9 mouse cellular contexts compared by ENCODE assay signal in the genomic region with DNA sequence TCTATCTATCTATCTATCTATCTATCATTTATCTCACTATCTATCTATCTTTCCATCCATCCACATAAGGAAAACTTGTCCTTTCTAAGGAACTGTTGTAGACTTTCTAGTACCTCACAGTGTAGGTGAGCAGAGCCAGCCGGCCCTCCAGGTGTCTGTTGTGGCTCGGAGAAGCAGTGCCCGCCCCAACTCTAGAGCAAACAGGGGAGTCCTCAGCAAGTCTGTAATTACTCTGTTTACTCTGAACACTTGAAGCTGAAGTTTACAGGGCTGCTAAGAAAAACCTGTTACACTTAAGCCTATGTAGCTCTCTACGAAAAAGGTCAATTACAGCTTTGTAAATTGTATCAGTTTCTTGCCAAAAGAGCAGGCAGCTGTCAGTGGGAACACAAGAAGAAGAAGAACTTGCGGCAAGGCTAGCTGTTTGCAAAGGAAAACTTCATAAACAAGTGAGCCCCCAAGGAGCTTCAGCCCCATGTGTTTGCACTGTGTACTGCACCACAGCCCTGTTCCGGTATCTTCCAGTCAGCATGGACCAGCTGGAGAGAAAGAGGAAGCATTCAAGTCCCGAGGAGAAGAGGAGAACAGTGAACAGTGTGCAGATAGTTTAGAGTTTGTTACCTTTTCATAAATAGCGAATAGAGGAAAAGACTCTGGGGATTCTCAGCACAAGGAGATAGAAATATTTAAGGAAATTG.
A peak's percentile ranks its signal among the peaks of the same experiment; 100 is the strongest.
DNase-seq lines count a peak whose midpoint lies in the region; ATAC-seq and TF ChIP-seq lines count a peak whose summit lies in the region.
"Had no signal": no experiment of that assay in that cellular context is flagged by ENCODE, and none has a peak within 500 bp of the region (broad histone marks: within the 10 kb centered on the region; RNA-seq: fewer than 3 reads in every experiment).

No protein-coding gene starts in this region.

- WGBS in kidney, postnatal 0 days, result 69% methylated on average over 8 of the region's 8 CpGs
- WGBS in midbrain, embryonic 16.5 days, result 86% methylated on average over 8 of the region's 8 CpGs

- H3K27me3 ChIP-seq in kidney, postnatal 0 days (ENCODE audit: insufficient read depth, low read length), result no peaks in the 10 kb centered on the region
- no peaks in the 10 kb centered on the region for H3K27me3 ChIP-seq in midbrain, embryonic 16.5 days (ENCODE audit: control insufficient read depth, insufficient read depth, low read depth, low read length)
- H3K27me3 ChIP-seq: heart, embryonic 15.5 days had no signal

- no peak overlapping the region for H3K9ac ChIP-seq in kidney, postnatal 0 days (ENCODE audit: low read depth, low read length)
- no peak overlapping the region for H3K9ac ChIP-seq in midbrain, embryonic 16.5 days (ENCODE audit: low read depth, low read length)
- H3K9ac ChIP-seq: heart, embryonic 15.5 days had no signal

- H3K4me2 ChIP-seq in kidney, postnatal 0 days (ENCODE audit: low read length), result no peak overlapping the region
- H3K4me2 ChIP-seq in midbrain, embryonic 16.5 days (ENCODE audit: low read length), result no peak overlapping the region
- H3K4me2 ChIP-seq: heart, embryonic 15.5 days had no signal

- no peaks in the 10 kb centered on the region for H3K9me3 ChIP-seq in kidney, postnatal 0 days (replicated peaks; ENCODE audit: low read length)
- H3K9me3 ChIP-seq in midbrain, embryonic 16.5 days (replicated peaks; ENCODE audit: control insufficient read depth, low read length, poor library complexity, severe bottlenecking), result no peaks in the 10 kb centered on the region
- H3K9me3 ChIP-seq: heart, embryonic 15.5 days had no signal

- H3K4me1 ChIP-seq in kidney, postnatal 0 days (replicated peaks; ENCODE audit: insufficient read depth, low read length), result no peaks in the 10 kb centered on the region
- H3K4me1 ChIP-seq in midbrain, embryonic 16.5 days (ENCODE audit: control insufficient read depth, insufficient read depth, low read length), result no peaks in the 10 kb centered on the region
- H3K4me1 ChIP-seq: heart, embryonic 15.5 days had no signal

- intact Hi-C loops in heart, postnatal 25 days (cut with DNase I), result no loop called here

- peak; percentile 42 for DNase-seq in kidney, postnatal 0 days (ENCODE audit: low spot score)
- DNase-seq in kidney, adult 18-20 months, result no peak
- DNase-seq in T-cell, adult 2 months (ENCODE audit: low spot score), result peak; percentile 1
- DNase-seq in heart, postnatal 25 days (ENCODE audit: low spot score), result peak; percentile 7
- no peak for DNase-seq in adrenal gland, postnatal 4 days (ENCODE audit: low spot score in 2 of 2)
- DNase-seq in retina, embryonic 14.5 days (ENCODE audit: low spot score), result no peak

- H3K36me3 ChIP-seq in kidney, postnatal 0 days (ENCODE audit: insufficient read depth, low read length), result no peaks in the 10 kb centered on the region
- H3K36me3 ChIP-seq in midbrain, embryonic 16.5 days (ENCODE audit: control insufficient read depth, insufficient read depth, low read length), result no peaks in the 10 kb centered on the region
- H3K36me3 ChIP-seq: heart, embryonic 15.5 days had no signal

- TF ChIP-seq CTCF in kidney, postnatal 0 days (IDR thresholded peaks at IDR 0.05; ENCODE audit: low read depth), result peak; percentile 24

- no peak overlapping the region for H3K4me3 ChIP-seq in kidney, postnatal 0 days (replicated peaks; ENCODE audit: low read depth, low read length)
- H3K4me3 ChIP-seq in midbrain, embryonic 16.5 days (ENCODE audit: low read depth, low read length), result no peak overlapping the region
- H3K4me3 ChIP-seq: heart, embryonic 15.5 days had no signal

- no peak overlapping the region for H3K27ac ChIP-seq in kidney, postnatal 0 days
- no peak overlapping the region for H3K27ac ChIP-seq in midbrain, embryonic 16.5 days (ENCODE audit: low read length)
- H3K27ac ChIP-seq: heart, embryonic 15.5 days had no signal

- ATAC-seq in kidney, postnatal 0 days (replicated peaks; ENCODE audit: low FRiP score, low read depth), result no peak; the same call in 1 of the 2 replicates
- peak; percentile 97 for ATAC-seq in megakaryocyte progenitor cell, adult 5-6 weeks (replicated peaks; ENCODE audit: poor library complexity)
- ATAC-seq in midbrain, embryonic 16.5 days, result no peak

Comparison
In these comparisons a context has a peak if more than half of its experiments do, and no peak if none do; other contexts are left out.
1. DNase-seq: peak in kidney, postnatal 0 days (single experiment), T-cell, adult 2 months (single experiment) and heart, postnatal 25 days (single experiment); none in kidney, adult 18-20 months (single experiment), adrenal gland, postnatal 4 days (0 of 2) and retina, embryonic 14.5 days (single experiment).